Mouse (Mus musculus): ENCODE data around the gene D930020B18Rik. TPM values are rescaled to one million over a fixed set of nuclear protein-coding genes. Genes with fewer than 3 reads are reported as not detected.

D930020B18Rik gene
- polyA plus RNA-seq, 1 experiment from 2014 or later = 1.8 TPM

DNA sequence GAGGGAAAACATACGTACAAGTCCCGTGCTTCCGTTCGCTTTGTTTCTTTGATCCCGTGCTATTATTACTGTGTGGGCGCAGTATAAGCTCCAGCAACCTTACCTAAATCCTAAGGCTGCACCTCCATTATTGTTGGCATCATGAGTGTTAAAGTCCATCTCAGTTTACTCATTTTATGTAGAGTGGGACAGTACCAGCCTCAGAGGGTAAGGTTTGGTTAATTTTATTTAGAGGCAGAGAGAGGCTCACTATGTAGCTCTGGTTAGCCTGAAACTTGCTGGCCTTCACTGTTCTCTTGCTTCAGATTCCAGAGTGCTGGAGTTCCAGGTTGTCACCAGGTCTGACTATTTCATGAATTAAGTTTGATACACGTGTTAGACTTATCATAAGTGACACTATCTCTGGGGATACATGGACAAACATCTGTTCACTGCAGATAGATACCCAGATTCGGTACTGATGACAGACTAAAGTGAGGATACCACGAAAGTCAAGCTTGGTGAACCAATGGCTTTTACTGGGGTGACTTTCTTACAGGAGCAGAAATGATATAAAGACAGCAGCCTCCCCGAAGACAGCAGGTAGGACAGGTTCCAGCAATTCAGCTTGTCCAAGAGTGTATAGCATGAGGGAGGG, 14.1 kb upstream of the D930020B18Rik start:
- H3K9me3 ChIP-seq (ENCODE audit: control insufficient read depth, low read length) = no peaks in the 10 kb centered on the region
- peak overlapping the region; percentile 70; the same call in 1 of the 2 replicates for H3K4me2 ChIP-seq (ENCODE audit: low read depth, severe bottlenecking)
- H3K9ac ChIP-seq (ENCODE audit: low read length) = no peak overlapping the region
- ATAC-seq (ENCODE audit: insufficient number of reproducible peaks, low FRiP score, low TSS enrichment, low read depth) (no peak), DNase-seq (ENCODE audit: low spot score) (no peak)
- WGBS = 87% methylated on average over 10 of the region's 10 CpGs
- H3K4me1 ChIP-seq (ENCODE audit: control insufficient read depth, insufficient read depth, low read length) = peaks cover 7% of the 10 kb centered on the region
- H3K36me3 ChIP-seq (ENCODE audit: control insufficient read depth, insufficient read depth, low read length) = peaks cover under 1% of the 10 kb centered on the region; the same call in 1 of the 2 replicates
- H3K27me3 ChIP-seq (ENCODE audit: control insufficient read depth, insufficient read depth, low read length) = no peaks in the 10 kb centered on the region
- no peak overlapping the region for H3K4me3 ChIP-seq (ENCODE audit: low read depth, low read length)
- H3K27ac ChIP-seq (replicated peaks; ENCODE audit: low read depth, low read length) = no peak overlapping the region

DNA sequence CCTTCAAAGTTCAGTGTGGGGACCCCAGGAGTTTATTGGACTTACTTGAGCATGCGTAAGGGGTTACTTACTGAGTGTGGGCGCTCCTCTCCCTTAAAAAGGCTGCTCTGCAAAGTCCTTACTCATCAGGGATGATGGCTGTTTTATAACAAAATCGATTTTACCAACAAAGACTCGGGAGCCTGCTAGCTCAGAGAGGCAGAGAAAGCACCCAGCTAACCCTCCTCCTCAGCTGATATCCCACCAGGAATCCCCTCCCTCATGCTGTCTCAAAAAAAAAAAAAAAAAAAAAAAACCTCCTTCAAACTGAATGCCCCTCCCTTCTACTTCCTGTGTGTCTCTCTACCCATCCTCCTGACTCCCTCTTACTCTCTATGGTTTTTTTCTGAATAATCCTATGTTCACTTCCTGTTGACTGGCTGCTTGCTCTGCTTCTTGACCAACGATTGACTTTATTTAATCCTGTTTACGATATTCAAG, 12.8 kb upstream of the D930020B18Rik start:
- 90% methylated on average over 6 of the region's 6 CpGs for WGBS

GRCm38 (mm10) chr10:121634159-121634558, 7.2 kb upstream of the D930020B18Rik start:
- Histone ChIP-seq H3K9ac (ENCODE audit: low read length) (no peak overlapping the region), H3K27me3 (ENCODE audit: control insufficient read depth, insufficient read depth, low read length) (no peaks in the 10 kb centered on the region), H3K27ac (replicated peaks; ENCODE audit: low read depth, low read length) (no peak overlapping the region), H3K9me3 (ENCODE audit: control insufficient read depth, low read length) (no peaks in the 10 kb centered on the region), H3K4me2 (ENCODE audit: low read depth, severe bottlenecking) (no peak overlapping the region), H3K4me3 (ENCODE audit: low read depth, low read length) (no peak overlapping the region), H3K36me3 (ENCODE audit: control insufficient read depth, insufficient read depth, low read length) (no peaks in the 10 kb centered on the region), H3K4me1 (ENCODE audit: control insufficient read depth, insufficient read depth, low read length) (no peaks in the 10 kb centered on the region)
- WGBS = 68% methylated on average over 1 of the region's 1 CpGs
- DNase-seq (ENCODE audit: low spot score) = no peak
- ATAC-seq (ENCODE audit: insufficient number of reproducible peaks, low FRiP score, low TSS enrichment, low read depth) = no peak

More for the DNA sequence above, 12.8 kb upstream of the D930020B18Rik start:
- H3K4me3 ChIP-seq (ENCODE audit: low read depth, low read length) = no peak overlapping the region
- H3K9ac ChIP-seq (ENCODE audit: low read length) = no peak overlapping the region
- H3K4me2 ChIP-seq (ENCODE audit: low read depth, severe bottlenecking) = no peak overlapping the region
- peaks cover 7% of the 10 kb centered on the region for H3K4me1 ChIP-seq (ENCODE audit: control insufficient read depth, insufficient read depth, low read length)
- H3K9me3 ChIP-seq (ENCODE audit: control insufficient read depth, low read length) = no peaks in the 10 kb centered on the region
- no peak for ATAC-seq (ENCODE audit: insufficient number of reproducible peaks, low FRiP score, low TSS enrichment, low read depth)
- DNase-seq (ENCODE audit: low spot score) = no peak
- no peaks in the 10 kb centered on the region for H3K36me3 ChIP-seq (ENCODE audit: control insufficient read depth, insufficient read depth, low read length)
- H3K27me3 ChIP-seq (ENCODE audit: control insufficient read depth, insufficient read depth, low read length) = no peaks in the 10 kb centered on the region
- no peak overlapping the region for H3K27ac ChIP-seq (replicated peaks; ENCODE audit: low read depth, low read length)

DNA sequence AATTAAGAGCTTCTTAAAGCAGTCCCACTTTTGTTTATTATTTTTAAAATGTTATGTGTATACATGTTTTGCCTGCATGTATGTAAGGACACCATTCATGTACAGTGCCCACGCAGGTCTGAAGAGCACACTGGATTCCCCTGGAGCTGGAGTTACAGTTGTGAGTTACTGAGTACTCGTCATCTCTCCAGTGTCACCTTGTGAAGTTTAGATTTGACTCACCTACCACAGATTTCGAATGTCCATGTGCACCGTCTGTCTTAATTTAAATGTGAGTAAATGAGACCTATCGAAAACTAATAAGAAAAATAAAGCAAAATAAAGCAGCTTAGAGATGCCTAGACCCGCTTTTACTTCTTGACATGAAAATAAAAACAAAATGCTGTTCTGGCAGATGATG, 5.1 kb upstream of the D930020B18Rik start:
- Histone ChIP-seq H3K27me3 (ENCODE audit: control insufficient read depth, insufficient read depth, low read length) (0 out of 2 replicates have a peak, but pooled peaks cover 2% of the 10 kb centered on the region), H3K4me3 (ENCODE audit: low read depth, low read length) (no peak overlapping the region), H3K9ac (ENCODE audit: low read length) (no peak overlapping the region), H3K27ac (replicated peaks; ENCODE audit: low read depth, low read length) (no peak overlapping the region), H3K9me3 (ENCODE audit: control insufficient read depth, low read length) (no peaks in the 10 kb centered on the region), H3K36me3 (ENCODE audit: control insufficient read depth, insufficient read depth, low read length) (no peaks in the 10 kb centered on the region), H3K4me2 (ENCODE audit: low read depth, severe bottlenecking) (no peak overlapping the region), H3K4me1 (ENCODE audit: control insufficient read depth, insufficient read depth, low read length) (peaks cover 6% of the 10 kb centered on the region; the same call in 1 of the 2 replicates)
- ATAC-seq (ENCODE audit: insufficient number of reproducible peaks, low FRiP score, low TSS enrichment, low read depth) (no peak), DNase-seq (ENCODE audit: low spot score) (no peak)
- 86% methylated on average over 6 of the region's 6 CpGs for WGBS

GRCm38 (mm10) chr10:121639573-121639972, 1.8 kb upstream of the D930020B18Rik start:
- no peak overlapping the region for H3K4me3 ChIP-seq (ENCODE audit: low read depth, low read length)
- no peak overlapping the region for H3K9ac ChIP-seq (ENCODE audit: low read length)
- no peaks in the 10 kb centered on the region for H3K9me3 ChIP-seq (ENCODE audit: control insufficient read depth, low read length)
- H3K36me3 ChIP-seq (ENCODE audit: control insufficient read depth, insufficient read depth, low read length) = no peaks in the 10 kb centered on the region
- DNase-seq (ENCODE audit: low spot score) (no peak), ATAC-seq (ENCODE audit: insufficient number of reproducible peaks, low FRiP score, low TSS enrichment, low read depth) (no peak)
- H3K4me2 ChIP-seq (ENCODE audit: low read depth, severe bottlenecking) = no peak overlapping the region
- peaks cover 16% of the 10 kb centered on the region for H3K27me3 ChIP-seq (ENCODE audit: control insufficient read depth, insufficient read depth, low read length)
- WGBS = 85% methylated on average over 5 of the region's 5 CpGs
- H3K27ac ChIP-seq (replicated peaks; ENCODE audit: low read depth, low read length) = no peak overlapping the region
- H3K4me1 ChIP-seq (ENCODE audit: control insufficient read depth, insufficient read depth, low read length) = peaks cover 13% of the 10 kb centered on the region

GRCm38 (mm10) chr10:121640150-121640930, 1.0 kb upstream of the D930020B18Rik start:
- Histone ChIP-seq H3K9me3 (ENCODE audit: control insufficient read depth, low read length) (no peaks in the 10 kb centered on the region), H3K4me2 (ENCODE audit: low read depth, severe bottlenecking) (peak overlapping the region; percentile 98; the same call in 1 of the 2 replicates), H3K27ac (replicated peaks; ENCODE audit: low read depth, low read length) (no peak overlapping the region), H3K4me3 (ENCODE audit: low read depth, low read length) (no peak overlapping the region), H3K9ac (ENCODE audit: low read length) (no peak overlapping the region), H3K27me3 (ENCODE audit: control insufficient read depth, insufficient read depth, low read length) (peaks cover 16% of the 10 kb centered on the region), H3K36me3 (ENCODE audit: control insufficient read depth, insufficient read depth, low read length) (no peaks in the 10 kb centered on the region), H3K4me1 (ENCODE audit: control insufficient read depth, insufficient read depth, low read length) (peaks cover 13% of the 10 kb centered on the region)
- 60% methylated on average over 6 of the region's 6 CpGs for WGBS
- ATAC-seq (ENCODE audit: insufficient number of reproducible peaks, low FRiP score, low TSS enrichment, low read depth) (0 out of 2 replicates have a peak, but pooled peaks have one; percentile 28), DNase-seq (ENCODE audit: low spot score) (peak; percentile 61)

DNA sequence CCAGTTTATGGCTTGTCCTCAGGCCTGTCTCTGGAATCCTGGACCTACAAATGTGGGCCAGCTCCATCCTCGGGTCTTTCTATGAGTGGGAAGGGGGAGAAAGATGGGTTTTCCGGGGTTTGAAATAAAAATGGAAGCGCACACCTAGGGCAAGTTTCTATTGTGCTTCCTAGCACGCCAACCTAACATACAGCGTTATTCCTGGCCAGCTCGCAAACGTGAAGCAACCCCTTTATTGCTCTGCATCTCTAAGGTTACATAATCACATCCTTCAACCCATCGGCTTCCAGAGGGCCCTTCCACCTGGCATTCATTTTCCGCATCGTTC, 480 bp upstream of the D930020B18Rik start:
- peak overlapping the region; percentile 18; the same call in 1 of the 2 replicates for H3K9ac ChIP-seq (ENCODE audit: low read length)
- ATAC-seq (ENCODE audit: insufficient number of reproducible peaks, low FRiP score, low TSS enrichment, low read depth) (no peak), DNase-seq (ENCODE audit: low spot score) (peak; percentile 64)
- H3K27me3 ChIP-seq (ENCODE audit: control insufficient read depth, insufficient read depth, low read length) = peaks cover 16% of the 10 kb centered on the region
- peak overlapping the region; percentile 98 for H3K4me2 ChIP-seq (ENCODE audit: low read depth, severe bottlenecking)
- WGBS = 16% methylated on average over 10 of the region's 10 CpGs
- peak overlapping the region; percentile 56 for H3K4me3 ChIP-seq (ENCODE audit: low read depth, low read length)
- H3K9me3 ChIP-seq (ENCODE audit: control insufficient read depth, low read length) = no peaks in the 10 kb centered on the region
- H3K27ac ChIP-seq (replicated peaks; ENCODE audit: low read depth, low read length) = no peak overlapping the region
- peaks cover 13% of the 10 kb centered on the region for H3K4me1 ChIP-seq (ENCODE audit: control insufficient read depth, insufficient read depth, low read length)
- no peaks in the 10 kb centered on the region for H3K36me3 ChIP-seq (ENCODE audit: control insufficient read depth, insufficient read depth, low read length)

DNA sequence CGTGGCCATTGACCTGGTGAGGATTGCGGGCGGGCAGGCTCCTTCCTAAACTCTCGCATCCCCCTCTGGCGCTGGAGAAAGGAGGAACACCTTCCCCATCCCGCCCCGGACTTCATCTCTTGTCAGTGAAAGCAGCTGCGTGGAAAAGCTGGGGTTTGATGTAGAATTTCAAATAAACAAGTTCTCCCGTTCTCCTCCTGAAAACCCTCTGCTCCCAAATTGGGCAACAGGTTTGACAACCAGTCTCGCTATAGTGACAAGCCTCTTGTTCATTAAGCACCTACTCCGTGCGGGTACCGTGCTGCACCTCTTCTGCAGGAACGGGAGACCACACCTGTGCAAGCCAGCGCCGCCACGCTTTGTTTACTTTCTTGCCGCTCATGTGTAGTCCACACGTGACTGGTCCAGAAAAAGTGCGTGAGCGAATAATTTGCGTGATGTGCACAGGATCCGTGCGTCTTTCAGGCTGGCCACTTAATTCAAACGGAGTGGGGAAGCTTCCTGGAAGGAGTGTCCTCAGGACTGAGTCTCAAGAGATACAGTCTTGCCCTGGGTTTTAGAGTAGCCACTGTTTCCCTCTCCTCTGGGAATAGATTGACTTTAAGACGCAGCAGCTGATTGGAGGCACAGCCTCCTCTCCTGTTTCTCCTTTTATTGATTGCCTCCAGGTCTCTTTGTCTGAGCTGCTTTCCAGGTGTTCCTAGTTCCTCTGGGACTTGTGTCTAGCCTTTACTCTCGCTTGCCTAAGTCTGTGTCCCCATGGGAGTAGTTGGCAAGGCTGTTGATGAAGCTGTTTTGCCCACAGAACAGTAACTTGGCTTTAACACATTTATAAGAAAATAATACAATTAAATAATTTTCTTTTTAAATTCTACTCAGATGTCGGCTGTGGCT, 913 bp downstream of the D930020B18Rik start:
- H3K4me2 ChIP-seq (ENCODE audit: low read depth, severe bottlenecking) = peak overlapping the region; percentile 98
- WGBS = 4% methylated on average over 28 of the region's 28 CpGs
- H3K9me3 ChIP-seq (ENCODE audit: control insufficient read depth, low read length) = no peaks in the 10 kb centered on the region
- H3K36me3 ChIP-seq (ENCODE audit: control insufficient read depth, insufficient read depth, low read length) = no peaks in the 10 kb centered on the region
- H3K9ac ChIP-seq (ENCODE audit: low read length) = peak overlapping the region; percentile 55
- peak overlapping the region; percentile 56 for H3K4me3 ChIP-seq (ENCODE audit: low read depth, low read length)
- ATAC-seq (ENCODE audit: insufficient number of reproducible peaks, low FRiP score, low TSS enrichment, low read depth) = peak; percentile 27
- H3K27me3 ChIP-seq (ENCODE audit: control insufficient read depth, insufficient read depth, low read length) = peaks cover 16% of the 10 kb centered on the region
- H3K4me1 ChIP-seq (ENCODE audit: control insufficient read depth, insufficient read depth, low read length) = peaks cover 13% of the 10 kb centered on the region
- no peak overlapping the region for H3K27ac ChIP-seq (replicated peaks; ENCODE audit: low read depth, low read length)
- DNase-seq (ENCODE audit: low spot score) = peak; percentile 68
